Mouse (Mus musculus): ENCODE results near the gene Nrtn.

DNA sequence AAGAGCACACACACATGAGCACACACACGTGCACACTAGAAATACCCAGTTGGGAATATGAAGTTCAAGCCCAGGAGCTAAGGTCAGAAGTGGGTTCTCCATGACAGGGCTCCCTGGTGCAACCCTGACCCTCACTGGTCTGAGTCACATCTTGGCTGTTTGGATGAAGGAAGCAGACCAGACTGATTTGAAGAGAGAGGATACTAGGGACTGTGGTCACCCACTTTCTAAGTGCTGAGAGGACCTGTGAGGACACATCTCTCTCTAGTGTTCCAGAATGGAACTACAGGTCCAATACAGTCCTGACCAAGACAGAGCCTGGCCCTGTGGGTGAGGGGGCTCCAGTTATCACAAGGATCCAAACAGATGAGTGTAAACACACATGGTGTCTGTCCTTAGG lies 48.5 kb upstream of the Nrtn start:
- no peak for TF ChIP-seq CTCF (IDR thresholded peaks at IDR 0.05; ENCODE audit: control insufficient read depth, insufficient read depth, low read length)
- TF ChIP-seq POLR2A (IDR thresholded peaks at IDR 0.05; ENCODE audit: borderline replicate concordance, control insufficient read depth, low read depth, low read length): no peak
